Mouse (Mus musculus) thymus, adult 2 months (tissue): ENCODE data around the gene Mpc2. TPM values are rescaled to one million over a fixed set of nuclear protein-coding genes. Genes with fewer than 3 reads are reported as not detected.

Experiments
- DNase-seq: peaks from one replicate; pipeline ENCODE4 v3.0.0; 2021
- H3K27ac ChIP-seq: fragments of 200-500 bp; 2 replicates; pipeline ENCODE4 v1.5.1; 2012; ENCODE audit warnings: low read length, control low read depth; ENCODE audit not compliant: control insufficient read depth, insufficient read depth
- H3K27me3 ChIP-seq: fragments of 200-500 bp; 2 replicates; pipeline ENCODE4 v1.6.1; 2012; ENCODE audit warnings: mild to moderate bottlenecking, low read length, moderate library complexity, mixed read lengths; ENCODE audit not compliant: control insufficient read depth, insufficient read depth
- H3K36me3 ChIP-seq: fragments of 200-500 bp; 2 replicates; pipeline ENCODE4 v1.6.1; 2012; ENCODE audit warnings: mild to moderate bottlenecking, low read length, moderate library complexity; ENCODE audit not compliant: control insufficient read depth, insufficient read depth
- H3K4me1 ChIP-seq: fragments of 200-500 bp; replicated peaks from 2 replicates; pipeline ENCODE4 v1.6.1; 2012; ENCODE audit warnings: low read length; ENCODE audit not compliant: control insufficient read depth, insufficient read depth
- H3K4me3 ChIP-seq: fragments of 200-500 bp; 2 replicates; pipeline ENCODE4 v1.5.1; 2012; ENCODE audit warnings: mild to moderate bottlenecking, low read length, control low read depth, moderate library complexity; ENCODE audit not compliant: control insufficient read depth, insufficient read depth
- CTCF ChIP-seq: fragments of 200-500 bp; IDR thresholded peaks from 2 replicates; pipeline ENCODE4 v1.5.1; 2012; ENCODE audit warnings: mild to moderate bottlenecking, control low read depth, low read length, moderate library complexity, borderline replicate concordance; ENCODE audit not compliant: control insufficient read depth, poor library complexity, insufficient read depth; ENCODE audit errors: extremely low read depth
- POLR2A ChIP-seq: fragments of 200-500 bp; IDR thresholded peaks from 2 replicates; pipeline ENCODE4 v1.6.1; 2012; ENCODE audit warnings: mild to moderate bottlenecking, low read length, control low read depth, moderate library complexity; ENCODE audit not compliant: control insufficient read depth, poor library complexity, insufficient read depth; ENCODE audit errors: extremely low read depth
- WGBS: fragments of 180-500 bp; shearing (Covaris S2); methylation state at CpG from one replicate; pipeline ENCODE4 v1.1.7; 2018; 5-methylcytosine and 5-hydroxymethylcytosine counted together
- polyA plus RNA-seq: library from polyadenylated mRNA; depleted of rRNA; stranded (reverse); fragments of >200 nt; gene quantifications from 2 replicates; pipeline ENCODE4 v1.2.3, GENCODE M21; 2012

Mpc2 gene
- polyA plus RNA-seq, 1 experiment, result 68.5 TPM

- no peaks in the 10 kb centered on the region for H3K36me3 ChIP-seq
- no peak for DNase-seq
- no peak overlapping the region for H3K4me3 ChIP-seq
- WGBS, result 96% methylated on average over 3 of the region's 3 CpGs
- H3K27me3 ChIP-seq, result no peaks in the 10 kb centered on the region
- TF ChIP-seq CTCF (no peak), POLR2A (no peak)
- no peak overlapping the region for H3K27ac ChIP-seq
- no peaks in the 10 kb centered on the region for H3K4me1 ChIP-seq
Observed at GRCm38 (mm10) chr1:165441719-165442118, 18.7 kb upstream of the Mpc2 start.

- H3K4me1 ChIP-seq, result peaks cover 6% of the 10 kb centered on the region
- peak overlapping the region; percentile 24; the same call in 1 of the 2 replicates for H3K27ac ChIP-seq
- DNase-seq, result no peak
- H3K36me3 ChIP-seq, result no peaks in the 10 kb centered on the region
- H3K4me3 ChIP-seq, result peak overlapping the region; percentile 72
- TF ChIP-seq POLR2A (no peak), CTCF (no peak)
- no peaks in the 10 kb centered on the region for H3K27me3 ChIP-seq
- 4% methylated on average over 7 of the region's 7 CpGs for WGBS
Observed at GRCm38 (mm10) chr1:165459041-165459502, 1.4 kb upstream of the Mpc2 start.

- Histone ChIP-seq H3K36me3 (no peaks in the 10 kb centered on the region), H3K27me3 (no peaks in the 10 kb centered on the region), H3K27ac (peak overlapping the region; percentile 24; the same call in 1 of the 2 replicates), H3K4me3 (peak overlapping the region; percentile 72), H3K4me1 (peaks cover 6% of the 10 kb centered on the region)
- DNase-seq, result peak; percentile 61
- TF ChIP-seq POLR2A (no peak), CTCF (no peak)
- WGBS, result under 1% methylated on average over 60 of the region's 60 CpGs
Observed at GRCm38 (mm10) chr1:165459503-165460181, 795 bp upstream of the Mpc2 start.

- DNase-seq, result peak; percentile 100
- Histone ChIP-seq H3K36me3 (no peaks in the 10 kb centered on the region), H3K27ac (peak overlapping the region; percentile 94), H3K27me3 (no peaks in the 10 kb centered on the region), H3K4me3 (peak overlapping the region; percentile 72), H3K4me1 (peaks cover 6% of the 10 kb centered on the region)
- under 1% methylated on average over 41 of the region's 41 CpGs for WGBS
- TF ChIP-seq POLR2A, result peak; percentile 99
- TF ChIP-seq CTCF, result peak; percentile 69; the same call in 1 of the 2 replicates
Observed at GRCm38 (mm10) chr1:165460801-165461377, 452 bp downstream of the Mpc2 start.

GRCm38 (mm10) chr1:165461681-165462080, 1.2 kb downstream of the Mpc2 start:
- no peaks in the 10 kb centered on the region for H3K27me3 ChIP-seq
- H3K4me1 ChIP-seq, result peaks cover 6% of the 10 kb centered on the region
- H3K27ac ChIP-seq, result peak overlapping the region; percentile 69
- no peak for DNase-seq
- under 1% methylated on average over 9 of the region's 9 CpGs for WGBS
- H3K4me3 ChIP-seq, result peak overlapping the region; percentile 63
- TF ChIP-seq POLR2A, result no peak
- no peaks in the 10 kb centered on the region for H3K36me3 ChIP-seq

- H3K27me3 ChIP-seq, result no peaks in the 10 kb centered on the region
- 97% methylated on average over 1 of the region's 1 CpGs for WGBS
- TF ChIP-seq CTCF (no peak), POLR2A (no peak)
- no peaks in the 10 kb centered on the region for H3K36me3 ChIP-seq
- DNase-seq, result no peak
- peaks cover 6% of the 10 kb centered on the region for H3K4me1 ChIP-seq
- H3K4me3 ChIP-seq, result no peak overlapping the region
- no peak overlapping the region for H3K27ac ChIP-seq
Observed at GRCm38 (mm10) chr1:165462861-165463260, 2.4 kb downstream of the Mpc2 start.
